Mouse (Mus musculus) ES-Bruce4 (cell line): ENCODE measurements around the gene Stx2.

Experiments used
- CTCF ChIP-seq: IDR thresholded peaks from one replicate; pipeline ENCODE4 v1.8.1; 2011; ENCODE audit warnings: low read depth, low read length
- EP300 ChIP-seq: IDR thresholded peaks from 2 replicates; pipeline ENCODE4 v1.6.1; 2011; ENCODE audit warnings: low read depth, low read length; ENCODE audit not compliant: insufficient read depth
- POLR2A ChIP-seq: IDR thresholded peaks from one replicate; pipeline ENCODE4 v1.8.1; 2011; ENCODE audit warnings: low read length; ENCODE audit not compliant: insufficient read depth

DNA sequence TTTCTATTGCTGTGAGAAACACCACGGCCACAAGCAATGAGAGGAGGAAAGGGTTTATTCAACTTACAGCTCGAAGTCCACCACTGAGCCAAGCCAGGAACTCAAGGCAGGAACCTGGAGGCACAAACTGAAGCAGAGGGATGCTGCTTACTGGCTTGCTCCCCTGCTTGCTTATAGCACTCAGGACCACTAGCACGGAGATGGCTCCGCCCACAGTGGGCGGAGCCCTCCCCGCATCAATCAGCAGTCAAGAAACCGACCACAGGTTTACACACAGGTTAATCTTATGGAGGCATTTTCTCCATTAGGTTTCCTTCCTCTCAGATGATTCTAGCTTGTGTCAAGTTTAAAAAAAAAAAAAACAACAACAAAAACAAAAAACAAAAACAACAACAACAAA lies 27.5 kb downstream of the Stx2 start:
- TF ChIP-seq CTCF (no peak), POLR2A (no peak), EP300 (no peak)
